Comparison of ENCODE assay signal across 10 mouse cellular contexts in genomic region chr10:77146901-77147463, GRCm38 (mm10). TPM values are rescaled to one million over a fixed set of nuclear protein-coding genes. Genes with fewer than 3 reads are reported as not detected.
DNase-seq lines count a peak whose midpoint lies in the region; ATAC-seq and TF ChIP-seq lines count a peak whose summit lies in the region.
"Had no signal": no experiment of that assay in that cellular context is flagged by ENCODE, and none has a peak within 500 bp of the region (broad histone marks: within the 10 kb centered on the region; RNA-seq: fewer than 3 reads in every experiment).

No protein-coding gene starts in this region.

- no peak overlapping the region for H3K4me2 ChIP-seq in forebrain, embryonic 11.5 days (ENCODE audit: low read depth, low read length, severe bottlenecking)

- intact Hi-C loops in left cerebral cortex, postnatal 4 days (cut with DNase I) = no loop called here
- intact Hi-C loops in left cerebral cortex, postnatal 14 days (cut with DNase I) = no loop called here

- no peak for TF ChIP-seq CTCF in kidney, adult 2 months (conservative IDR thresholded peaks at IDR 0.05; ENCODE audit: insufficient read depth, insufficient read length, low read depth, low read length)

- no peak for ATAC-seq in CD4-positive, CD25-positive, alpha-beta regulatory T cell, adult 4 months
- no peak for ATAC-seq in megakaryocyte progenitor cell, adult 5-6 weeks (replicated peaks; ENCODE audit: poor library complexity)
- ATAC-seq in forebrain, embryonic 11.5 days (replicated peaks; ENCODE audit: low FRiP score) = no peak

- no peaks in the 10 kb centered on the region for H3K9me3 ChIP-seq in forebrain, embryonic 11.5 days (ENCODE audit: control insufficient read depth, low read length)

- no peak overlapping the region for H3K9ac ChIP-seq in forebrain, embryonic 11.5 days (ENCODE audit: low read length)

- H3K27me3 ChIP-seq in kidney, adult 2 months (replicated peaks; ENCODE audit: control insufficient read depth, insufficient read depth, low read length) = no peaks in the 10 kb centered on the region
- no peaks in the 10 kb centered on the region for H3K27me3 ChIP-seq in forebrain, embryonic 11.5 days (ENCODE audit: control insufficient read depth, insufficient read depth, low read length)

- DNase-seq in left cerebral cortex, postnatal 4 days = peak; percentile 69
- DNase-seq in left cerebral cortex, postnatal 14 days (ENCODE audit: low spot score in 2 of 2) = no peak
- DNase-seq in adrenal gland, postnatal 25 days = peak; percentile 53
- peak; percentile 97 for DNase-seq in kidney, adult 2 months
- peak; percentile 30 for DNase-seq in lung, postnatal 14 days
- DNase-seq in forebrain, embryonic 11.5 days (ENCODE audit: low spot score) = no peak
- DNase-seq: cerebellum, adult 9-10 months; thymus, postnatal 14 days had no signal

- no peaks in the 10 kb centered on the region for H3K36me3 ChIP-seq in kidney, adult 2 months (ENCODE audit: control insufficient read depth, insufficient read depth, low read length)
- H3K36me3 ChIP-seq in forebrain, embryonic 11.5 days (ENCODE audit: control insufficient read depth, insufficient read depth, low read length) = no peaks in the 10 kb centered on the region

- H3K4me3 ChIP-seq in kidney, adult 2 months (ENCODE audit: insufficient read depth, low read depth, low read length) = no peak overlapping the region
- no peak overlapping the region for H3K4me3 ChIP-seq in forebrain, embryonic 11.5 days (ENCODE audit: low read depth, low read length)

- WGBS in kidney, adult 2 months = 33% methylated on average over 4 of the region's 4 CpGs
- WGBS in forebrain, embryonic 11.5 days = 89% methylated on average over 4 of the region's 4 CpGs

- H3K4me1 ChIP-seq in kidney, adult 2 months (ENCODE audit: control insufficient read depth, insufficient read depth, low read length) = peaks cover 61% of the 10 kb centered on the region
- peaks cover 23% of the 10 kb centered on the region for H3K4me1 ChIP-seq in forebrain, embryonic 11.5 days (replicated peaks; ENCODE audit: control insufficient read depth, insufficient read depth, low read length)

- no peak for TF ChIP-seq POLR2A in kidney, adult 2 months (IDR thresholded peaks at IDR 0.05; ENCODE audit: low read depth, low read length)

- peak overlapping the region; percentile 67 for H3K27ac ChIP-seq in kidney, adult 2 months (ENCODE audit: insufficient read depth, low read depth, low read length)
- no peak overlapping the region for H3K27ac ChIP-seq in forebrain, embryonic 11.5 days (ENCODE audit: low read depth, low read length)

RNA-seq across cellular contexts. Expression of gene Col18a1, which starts 19.4 kb away (rescaled TPM):
- 10 to 100 TPM; 18.4 to 21.4 TPM for total RNA-seq in left cerebral cortex, postnatal 4 days (2021)
- total RNA-seq in left cerebral cortex, postnatal 14 days (2021) = 10 to 100 TPM in 1 of 2 experiments, 1 to 10 TPM in 1; 9.5 to 10.7 TPM
- total RNA-seq in adrenal gland, postnatal 25 days (2021) = 26.1 and 29.6 TPM in 2 replicates
- 114 and 138 TPM in 2 replicates for polyA plus RNA-seq in kidney, adult 2 months (2012; rRNA removed)
- under 1 TPM in 1 of 2 experiments, not detected in 1; 0.16 TPM for polyA plus RNA-seq in CD4-positive, CD25-positive, alpha-beta regulatory T cell, adult 4 months (2017; shearing (Covaris generic))
- 0.02 TPM in 1 of 2 replicates, not detected in the other for total RNA-seq in megakaryocyte progenitor cell, adult 5-6 weeks (2015)
- not detected in 2 replicates for total RNA-seq in megakaryocyte progenitor cell, adult 5-6 weeks (2017)
- 79.0 and 86.7 TPM in 2 replicates for polyA plus RNA-seq in forebrain, embryonic 11.5 days (2014; fragmentation: Nextera tagmentation; extraction: Ambion mirVana)

Comparison
In these comparisons a context has a peak if more than half of its experiments do, and no peak if none do; other contexts are left out.
1. DNase-seq: peak in left cerebral cortex, postnatal 4 days (single experiment), adrenal gland, postnatal 25 days (single experiment), kidney, adult 2 months (single experiment) and lung, postnatal 14 days (single experiment); none in left cerebral cortex, postnatal 14 days (0 of 2) and forebrain, embryonic 11.5 days (single experiment).
2. RNA of gene Col18a1, which starts 19.4 kb away (total RNA-seq): 26.1 to 29.6 TPM in adrenal gland, postnatal 25 days, 18.4 to 21.4 TPM in left cerebral cortex, postnatal 4 days and 9.5 to 10.7 TPM in left cerebral cortex, postnatal 14 days; 0.02 TPM in megakaryocyte progenitor cell, adult 5-6 weeks; every median in the first group is over 10 times any median in the second.